Mouse (Mus musculus) midbrain, embryonic 14.5 days (tissue): ENCODE measurements around the gene Slc19a3. TPM values are rescaled to one million over a fixed set of nuclear protein-coding genes. Genes with fewer than 3 reads are reported as not detected.
"Not testable (repeated sequence)": the region's sequence is repeated elsewhere in the genome, so short reads cannot be mapped to it uniquely, and the experiment has no call there.

Source experiments
- ATAC-seq: fragments of 200-750 bp; cut with Nextera tagmentation; 2 replicates; pipeline ENCODE4 v1.8.0; 2017; ENCODE audit warnings: moderate number of reproducible peaks, moderate library complexity; ENCODE audit not compliant: low FRiP score, low TSS enrichment
- DNase-seq: peaks from one replicate; pipeline ENCODE4 v3.0.0-alpha.2; 2015
- H3K27ac ChIP-seq: fragments of 300-500 bp; sonication (generic); replicated peaks from 2 replicates; pipeline ENCODE4 v1.5.1; 2014; ENCODE audit warnings: mild to moderate bottlenecking, low read depth, low read length, moderate library complexity
- H3K27me3 ChIP-seq: fragments of 300-500 bp; sonication (generic); 2 replicates; pipeline ENCODE4 v1.6.1; 2014; ENCODE audit warnings: low read length, control low read depth, mixed read lengths; ENCODE audit not compliant: control insufficient read depth, insufficient read depth
- H3K36me3 ChIP-seq: fragments of 300-500 bp; sonication (generic); 2 replicates; pipeline ENCODE4 v1.6.1; 2014; ENCODE audit warnings: low read length, control low read depth; ENCODE audit not compliant: control insufficient read depth, insufficient read depth
- H3K4me1 ChIP-seq: fragments of 300-500 bp; sonication (generic); 2 replicates; pipeline ENCODE4 v1.6.1; 2014; ENCODE audit warnings: mild to moderate bottlenecking, antibody characterized with exemption, low read length, control low read depth; ENCODE audit not compliant: control insufficient read depth, insufficient read depth
- H3K4me2 ChIP-seq: fragments of 300-500 bp; sonication (generic); 2 replicates; pipeline ENCODE4 v1.6.1; 2014; ENCODE audit warnings: mild to moderate bottlenecking, low read length, moderate library complexity
- H3K4me3 ChIP-seq: fragments of 300-500 bp; sonication (generic); replicated peaks from 2 replicates; pipeline ENCODE4 v1.5.1; 2014; ENCODE audit warnings: low read depth, low read length
- H3K9ac ChIP-seq: fragments of 300-500 bp; sonication (generic); replicated peaks from 2 replicates; pipeline ENCODE4 v1.6.1; 2014; ENCODE audit warnings: mild to moderate bottlenecking, low read length, moderate library complexity
- H3K9me3 ChIP-seq: fragments of 300-500 bp; sonication (generic); 2 replicates; pipeline ENCODE4 v1.6.1; 2016; ENCODE audit warnings: low read length, control low read depth, mixed read lengths; ENCODE audit not compliant: control insufficient read depth
- WGBS: fragments of 180-500 bp; shearing (Covaris S2); extraction: QIAGEN DNeasy Blood & Tissue Kit; methylation state at CpG from one replicate; pipeline ENCODE4 v1.1.7; 2014; 5-methylcytosine and 5-hydroxymethylcytosine counted together
- polyA plus RNA-seq: library from polyadenylated mRNA; unstranded; fragments of >200 nt; fragmentation: Nextera tagmentation; extraction: Ambion mirVana; gene quantifications from 2 replicates; pipeline ENCODE4 v1.2.1, GENCODE M21; 2014

Slc19a3 gene
- polyA plus RNA-seq, 1 experiment from 2014 or later: 0.79 TPM

GRCm38 (mm10) chr1:83032508-83032907 is 5.7 kb downstream of the Slc19a3 start:
- H3K36me3 ChIP-seq: no peaks in the 10 kb centered on the region
- WGBS: 94% methylated on average over 6 of the region's 6 CpGs
- H3K9ac ChIP-seq: no peak overlapping the region
- no peak overlapping the region for H3K27ac ChIP-seq
- no peaks in the 10 kb centered on the region; the same call in 1 of the 2 replicates for H3K27me3 ChIP-seq
- no peak for ATAC-seq
- no peak for DNase-seq
- H3K4me2 ChIP-seq: no peak overlapping the region
- H3K4me1 ChIP-seq: no peaks in the 10 kb centered on the region
- H3K9me3 ChIP-seq: no peaks in the 10 kb centered on the region
- no peak overlapping the region for H3K4me3 ChIP-seq

DNA sequence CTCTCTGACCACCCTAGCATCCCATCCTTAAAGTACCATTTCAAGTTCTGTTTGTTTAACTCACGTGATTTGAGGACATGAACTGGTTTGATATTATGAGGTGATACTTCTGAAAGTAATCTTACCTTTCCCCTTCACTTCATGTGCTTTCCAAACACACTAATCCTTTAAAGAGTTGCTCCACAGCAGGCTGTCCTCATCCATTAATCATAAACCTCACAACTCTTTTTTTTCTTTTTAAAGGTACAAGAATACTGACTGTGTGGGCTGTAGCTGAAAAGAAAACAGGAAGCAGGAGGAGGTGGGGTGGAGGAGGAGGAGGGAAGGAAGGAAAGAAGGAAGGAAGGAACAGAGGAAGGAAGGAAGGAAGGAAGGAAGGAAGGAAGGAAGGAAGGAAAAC is 6.3 kb downstream of the Slc19a3 start:
- Histone ChIP-seq H3K4me3 (no peak overlapping the region), H3K4me1 (no peaks in the 10 kb centered on the region), H3K9ac (no peak overlapping the region), H3K9me3 (no peaks in the 10 kb centered on the region), H3K27me3 (no peaks in the 10 kb centered on the region; the same call in 1 of the 2 replicates), H3K36me3 (no peaks in the 10 kb centered on the region), H3K4me2 (no peak overlapping the region), H3K27ac (no peak overlapping the region)
- no peak for DNase-seq
- 47% methylated on average over 1 of the region's 1 CpGs for WGBS
- no peak for ATAC-seq

- no peaks in the 10 kb centered on the region for H3K27me3 ChIP-seq
- no peaks in the 10 kb centered on the region for H3K36me3 ChIP-seq
- no peaks in the 10 kb centered on the region for H3K4me1 ChIP-seq
- H3K9me3 ChIP-seq: no peaks in the 10 kb centered on the region
- no peak overlapping the region for H3K4me2 ChIP-seq
- H3K27ac ChIP-seq: no peak overlapping the region
- ATAC-seq (no peak), DNase-seq (no peak)
- 74% methylated on average over 1 of the region's 1 CpGs for WGBS
- no peak overlapping the region for H3K9ac ChIP-seq
- H3K4me3 ChIP-seq: no peak overlapping the region
Measured at GRCm38 (mm10) chr1:83016556-83016955, 21.7 kb downstream of the Slc19a3 start.

DNA sequence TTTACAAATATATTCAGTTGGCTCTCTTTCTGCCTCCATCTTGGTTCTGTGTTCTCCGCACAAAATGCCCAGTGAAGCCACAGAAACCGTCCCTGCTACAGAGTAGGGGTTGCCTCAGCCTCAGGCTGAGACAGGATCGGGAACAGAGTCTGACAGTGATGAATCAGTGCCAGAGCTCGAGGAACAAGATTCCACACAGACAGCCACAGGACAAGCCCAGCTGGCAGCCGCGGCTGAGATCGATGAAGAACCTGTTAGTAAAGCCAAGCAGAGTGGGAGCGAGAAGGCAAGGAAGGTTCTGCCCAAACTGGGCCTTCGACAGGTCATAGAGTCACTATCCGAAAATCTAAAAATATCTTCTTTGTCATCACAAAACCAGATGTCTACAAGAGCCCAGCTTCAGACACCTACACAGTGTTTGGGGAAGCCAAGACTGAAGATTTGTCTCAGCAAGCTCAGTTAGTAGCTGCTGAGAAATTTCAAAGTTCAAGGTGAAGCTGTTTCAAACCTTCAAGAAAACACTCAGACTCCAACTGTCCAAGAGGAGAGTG is 22.8 kb downstream of the Slc19a3 start:
- H3K4me2 ChIP-seq: no peak overlapping the region
- H3K27me3 ChIP-seq: no peaks in the 10 kb centered on the region
- H3K4me3 ChIP-seq: no peak overlapping the region
- ATAC-seq: no peak
- no peak overlapping the region for H3K27ac ChIP-seq
- 92% methylated on average over 10 of the region's 10 CpGs for WGBS
- no peaks in the 10 kb centered on the region for H3K9me3 ChIP-seq
- DNase-seq: no peak
- H3K36me3 ChIP-seq: no peaks in the 10 kb centered on the region
- no peak overlapping the region for H3K9ac ChIP-seq
- H3K4me1 ChIP-seq: no peaks in the 10 kb centered on the region

GRCm38 (mm10) chr1:83014477-83014876 is 23.8 kb downstream of the Slc19a3 start:
- 93% methylated on average over 3 of the region's 3 CpGs for WGBS
- H3K27ac ChIP-seq: no peak overlapping the region

GRCm38 (mm10) chr1:83007471-83007870 is 30.8 kb downstream of the Slc19a3 start:
- no peaks in the 10 kb centered on the region for H3K4me1 ChIP-seq
- WGBS: 88% methylated on average over 6 of the region's 6 CpGs
- H3K27ac ChIP-seq: no peak overlapping the region
- no peaks in the 10 kb centered on the region for H3K36me3 ChIP-seq
- H3K9me3 ChIP-seq: no peaks in the 10 kb centered on the region
- DNase-seq (no peak), ATAC-seq (no peak)
- H3K4me3 ChIP-seq: no peak overlapping the region
- no peak overlapping the region for H3K9ac ChIP-seq
- no peaks in the 10 kb centered on the region for H3K27me3 ChIP-seq
- H3K4me2 ChIP-seq: no peak overlapping the region

More at GRCm38 (mm10) chr1:83014477-83014876, 23.8 kb downstream of the Slc19a3 start:
- Histone ChIP-seq H3K4me3 (no peak overlapping the region), H3K9me3 (no peaks in the 10 kb centered on the region), H3K9ac (no peak overlapping the region), H3K36me3 (no peaks in the 10 kb centered on the region), H3K4me2 (no peak overlapping the region), H3K27me3 (no peaks in the 10 kb centered on the region), H3K4me1 (no peaks in the 10 kb centered on the region)
- DNase-seq (no peak), ATAC-seq (no peak)

- H3K9ac ChIP-seq: no peak overlapping the region
- ATAC-seq (no peak), DNase-seq (no peak)
- no peak overlapping the region for H3K4me2 ChIP-seq
- H3K9me3 ChIP-seq: no peaks in the 10 kb centered on the region
- no peaks in the 10 kb centered on the region for H3K36me3 ChIP-seq
- WGBS: 85% methylated on average over 8 of the region's 8 CpGs
- no peaks in the 10 kb centered on the region for H3K4me1 ChIP-seq
- H3K27ac ChIP-seq: no peak overlapping the region
- H3K27me3 ChIP-seq: no peaks in the 10 kb centered on the region
- no peak overlapping the region for H3K4me3 ChIP-seq
Measured at GRCm38 (mm10) chr1:83006218-83007179, 31.7 kb downstream of the Slc19a3 start.

DNA sequence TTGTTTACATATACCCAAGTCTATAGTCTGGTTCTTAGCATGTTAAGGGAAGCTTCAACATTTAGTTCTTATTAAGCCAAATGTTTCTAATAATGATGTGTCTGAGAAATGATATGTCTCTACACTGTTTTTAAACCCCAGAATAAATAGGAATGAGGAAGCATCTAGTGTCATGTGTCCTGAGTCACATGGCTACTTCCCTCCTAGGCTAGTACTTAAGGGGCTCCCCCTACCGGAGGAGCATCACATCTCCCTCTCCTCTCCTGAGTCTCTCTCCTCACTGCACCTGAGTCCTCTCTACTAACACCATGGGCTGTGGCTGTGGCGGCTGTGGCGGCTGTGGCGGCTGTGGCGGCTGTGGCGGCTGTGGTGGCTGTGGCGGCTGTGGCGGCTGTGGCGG is 37.9 kb downstream of the Slc19a3 start, which contains the start of gene Gm47959:
Gene Gm47959 (plus strand): TSS at position 243 of the 400 bp plus-strand sequence.
- not testable (repeated sequence) for H3K9me3 ChIP-seq, H3K9ac ChIP-seq, H3K36me3 ChIP-seq, H3K4me1 ChIP-seq, H3K27me3 ChIP-seq, H3K4me2 ChIP-seq, ATAC-seq, DNase-seq, H3K4me3 ChIP-seq, H3K27ac ChIP-seq
- 93% methylated on average over 7 of the region's 9 CpGs for WGBS
